Mouse (Mus musculus): ENCODE measurements around the gene L3hypdh. TPM values are rescaled to one million over a fixed set of nuclear protein-coding genes. Genes with fewer than 3 reads are reported as not detected.

Gene L3hypdh
- polyA plus RNA-seq, 1 experiment = 1.7 TPM

DNA sequence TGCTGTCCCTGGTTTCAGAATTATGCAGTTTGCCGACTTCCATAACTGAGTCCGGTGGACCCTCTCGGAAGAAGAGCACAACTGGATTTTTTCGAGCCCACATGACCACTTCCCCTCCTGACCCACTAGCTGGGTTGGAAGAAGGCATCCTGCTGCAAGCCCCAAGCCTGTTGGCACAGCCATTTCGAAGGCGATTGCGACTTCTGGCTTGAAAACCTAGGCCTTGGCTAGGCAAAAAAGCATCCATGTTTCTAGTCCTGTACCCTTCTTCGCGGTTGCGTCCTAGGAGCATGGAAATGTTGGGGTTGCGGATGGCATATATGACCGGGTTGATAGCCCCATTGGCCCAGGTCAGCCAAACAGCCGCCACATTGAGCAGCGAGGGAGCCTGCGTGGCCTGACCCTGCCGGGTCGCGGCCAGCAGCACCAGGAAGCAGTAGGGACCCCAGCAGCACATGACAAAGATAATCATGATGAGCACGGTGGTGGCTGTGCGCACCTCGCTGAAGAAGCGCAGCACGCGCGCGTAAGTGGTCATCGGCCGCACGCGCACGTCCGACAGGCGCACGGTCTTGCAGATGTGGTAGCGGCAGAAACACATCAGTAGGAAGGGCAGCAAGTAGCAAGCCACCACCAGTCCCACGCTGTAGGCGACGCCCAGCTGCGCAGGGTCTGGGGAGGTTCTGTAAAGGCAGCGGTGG lies 15.5 kb downstream of the L3hypdh start:
- H3K79me2 ChIP-seq (ENCODE audit: control insufficient read depth, insufficient read depth) = no peaks in the 10 kb centered on the region
- peak overlapping the region; percentile 90 for H3K4me2 ChIP-seq (ENCODE audit: low read depth)
- peak overlapping the region; percentile 15 for H3K4me3 ChIP-seq
- no peaks in the 10 kb centered on the region for H3K36me3 ChIP-seq (ENCODE audit: control insufficient read depth, insufficient read depth)
- H3K27me3 ChIP-seq (ENCODE audit: control insufficient read depth, insufficient read depth, insufficient read length) = peaks cover 9% of the 10 kb centered on the region
- H3ac ChIP-seq (ENCODE audit: control insufficient read depth, insufficient read length) = peak overlapping the region; percentile 10
- TF ChIP-seq MYOG (IDR thresholded peaks at IDR 0.05; ENCODE audit: control insufficient read depth in 1 of 3, insufficient read depth in 1 of 3, insufficient read length in 2 of 3, low read depth in 2 of 3) (no peak), MAX (IDR thresholded peaks at IDR 0.05; ENCODE audit: low read depth) (no peak), E2F4 (IDR thresholded peaks at IDR 0.05; ENCODE audit: insufficient read depth) (no peak), POLR2AphosphoS2 (IDR thresholded peaks at IDR 0.05; ENCODE audit: insufficient read length, low read depth) (no peak), MYOD1 (IDR thresholded peaks at IDR 0.05; ENCODE audit: control insufficient read depth in 1 of 3, insufficient read length in 2 of 3, low read depth in 2 of 3) (no peak), TCF12 (IDR thresholded peaks at IDR 0.05; ENCODE audit: insufficient read depth, poor library complexity, severe bottlenecking) (no peak), TCF3 (IDR thresholded peaks at IDR 0.05; ENCODE audit: insufficient read length, low read depth) (no peak), CEBPB (IDR thresholded peaks at IDR 0.05; ENCODE audit: insufficient read depth, poor library complexity, severe bottlenecking) (no peak), USF1 (IDR thresholded peaks at IDR 0.05; ENCODE audit: low read depth) (no peak), SRF (IDR thresholded peaks at IDR 0.05; ENCODE audit: control insufficient read depth, insufficient read length, low read depth) (no peak), POLR2A (IDR thresholded peaks at IDR 0.05; ENCODE audit: insufficient read length, low read depth) (no peak), REST (IDR thresholded peaks at IDR 0.05; ENCODE audit: insufficient read depth, insufficient read length) (no peak)

DNA sequence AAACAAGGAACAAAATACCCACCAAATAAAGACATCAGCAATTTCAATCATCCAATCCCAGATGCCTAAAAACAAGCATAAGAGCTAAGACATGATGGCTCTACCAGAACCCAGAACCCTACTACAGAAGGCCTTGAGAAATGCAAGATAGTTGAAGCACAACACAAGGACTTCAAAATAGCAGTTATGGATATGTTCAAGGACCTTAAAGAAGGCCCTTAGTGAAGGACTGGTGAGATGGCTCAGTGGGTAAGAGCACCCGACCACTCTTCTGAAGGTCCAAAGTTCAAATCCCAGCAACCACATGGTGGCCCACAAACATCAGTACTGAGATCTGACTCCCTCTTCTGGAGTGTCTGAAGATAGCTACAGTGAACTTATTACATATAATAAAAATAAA lies 27.5 kb downstream of the L3hypdh start:
- Histone ChIP-seq H3ac (ENCODE audit: control insufficient read depth, insufficient read length) (no peak overlapping the region), H3K79me2 (ENCODE audit: control insufficient read depth, insufficient read depth) (no peaks in the 10 kb centered on the region), H3K36me3 (ENCODE audit: control insufficient read depth, insufficient read depth) (no peaks in the 10 kb centered on the region), H3K27me3 (ENCODE audit: control insufficient read depth, insufficient read depth, insufficient read length) (peaks cover 21% of the 10 kb centered on the region), H3K4me3 (no peak overlapping the region), H3K4me2 (ENCODE audit: low read depth) (no peak overlapping the region)
- TF ChIP-seq POLR2AphosphoS2 (IDR thresholded peaks at IDR 0.05; ENCODE audit: insufficient read length, low read depth) (no peak), TCF12 (IDR thresholded peaks at IDR 0.05; ENCODE audit: insufficient read depth, poor library complexity, severe bottlenecking) (no peak)

DNA sequence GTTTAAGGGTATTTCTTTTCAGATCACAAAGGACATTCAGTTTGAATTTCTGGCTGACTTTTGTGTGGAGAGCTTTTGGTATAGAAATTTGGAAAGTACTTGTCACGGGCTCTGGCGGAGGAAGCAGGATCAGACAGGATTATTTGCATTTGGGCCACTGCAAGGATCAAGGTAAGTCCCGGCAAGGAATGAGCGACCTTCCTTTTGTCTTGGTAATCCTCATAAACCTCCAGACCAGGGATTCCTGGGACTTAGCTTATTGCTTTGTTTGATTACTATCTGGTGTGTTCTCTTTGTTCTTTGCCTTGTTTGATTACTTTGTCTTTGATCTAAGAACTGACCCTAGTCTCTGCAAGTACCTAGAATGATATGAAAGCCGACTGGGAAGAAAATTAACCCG lies 31.4 kb downstream of the L3hypdh start:
- Histone ChIP-seq H3K4me2 (ENCODE audit: low read depth) (no peak overlapping the region), H3K27me3 (ENCODE audit: control insufficient read depth, insufficient read depth, insufficient read length) (peaks cover 11% of the 10 kb centered on the region), H3K4me3 (no peak overlapping the region), H3K79me2 (ENCODE audit: control insufficient read depth, insufficient read depth) (no peaks in the 10 kb centered on the region), H3ac (ENCODE audit: control insufficient read depth, insufficient read length) (no peak overlapping the region), H3K36me3 (ENCODE audit: control insufficient read depth, insufficient read depth) (no peaks in the 10 kb centered on the region)
- TF ChIP-seq TCF12 (IDR thresholded peaks at IDR 0.05; ENCODE audit: insufficient read depth, poor library complexity, severe bottlenecking) (no peak), REST (IDR thresholded peaks at IDR 0.05; ENCODE audit: insufficient read depth, insufficient read length) (no peak), SRF (IDR thresholded peaks at IDR 0.05; ENCODE audit: control insufficient read depth, insufficient read length, low read depth) (no peak), POLR2AphosphoS2 (IDR thresholded peaks at IDR 0.05; ENCODE audit: insufficient read length, low read depth) (no peak), MAX (IDR thresholded peaks at IDR 0.05; ENCODE audit: low read depth) (no peak), TCF3 (IDR thresholded peaks at IDR 0.05; ENCODE audit: insufficient read length, low read depth) (no peak), CEBPB (IDR thresholded peaks at IDR 0.05; ENCODE audit: insufficient read depth, poor library complexity, severe bottlenecking) (no peak), E2F4 (IDR thresholded peaks at IDR 0.05; ENCODE audit: insufficient read depth) (no peak), MYOD1 (IDR thresholded peaks at IDR 0.05; ENCODE audit: control insufficient read depth in 1 of 3, insufficient read length in 2 of 3, low read depth in 2 of 3) (no peak), USF1 (IDR thresholded peaks at IDR 0.05; ENCODE audit: low read depth) (no peak), MYOG (IDR thresholded peaks at IDR 0.05; ENCODE audit: control insufficient read depth in 1 of 3, insufficient read depth in 1 of 3, insufficient read length in 2 of 3, low read depth in 2 of 3) (no peak), POLR2A (IDR thresholded peaks at IDR 0.05; ENCODE audit: insufficient read length, low read depth) (no peak)

DNA sequence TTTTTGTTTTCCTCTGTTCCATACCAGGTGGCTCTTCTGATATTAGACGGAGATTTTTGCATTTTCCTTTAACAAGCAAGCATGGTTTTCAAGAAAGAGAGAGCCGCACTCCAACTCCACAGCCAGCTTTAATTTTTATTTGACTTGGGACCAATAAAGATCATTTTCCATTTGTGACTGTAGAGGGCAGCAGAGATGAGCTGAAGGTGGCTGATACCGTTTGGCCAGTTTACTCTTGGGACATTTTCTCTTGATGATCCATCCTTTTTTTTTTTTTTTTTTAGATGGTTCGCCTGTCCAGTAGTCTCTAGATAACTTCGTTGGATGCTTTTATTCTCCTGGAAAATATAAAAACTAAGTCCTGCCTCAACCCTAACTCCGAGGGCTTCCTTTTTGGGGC lies 31.9 kb downstream of the L3hypdh start:
- Histone ChIP-seq H3K4me3 (no peak overlapping the region), H3K4me2 (ENCODE audit: low read depth) (no peak overlapping the region), H3ac (ENCODE audit: control insufficient read depth, insufficient read length) (no peak overlapping the region), H3K27me3 (ENCODE audit: control insufficient read depth, insufficient read depth, insufficient read length) (peaks cover 11% of the 10 kb centered on the region), H3K36me3 (ENCODE audit: control insufficient read depth, insufficient read depth) (no peaks in the 10 kb centered on the region), H3K79me2 (ENCODE audit: control insufficient read depth, insufficient read depth) (no peaks in the 10 kb centered on the region)
- no peak for TF ChIP-seq POLR2A (IDR thresholded peaks at IDR 0.05; ENCODE audit: insufficient read length, low read depth)
- no peak for TF ChIP-seq MYOD1 (IDR thresholded peaks at IDR 0.05; ENCODE audit: control insufficient read depth in 1 of 3, insufficient read length in 2 of 3, low read depth in 2 of 3)
- no peak for TF ChIP-seq MAX (IDR thresholded peaks at IDR 0.05; ENCODE audit: low read depth)
- TF ChIP-seq TCF12 (IDR thresholded peaks at IDR 0.05; ENCODE audit: insufficient read depth, poor library complexity, severe bottlenecking) = no peak
- no peak for TF ChIP-seq E2F4 (IDR thresholded peaks at IDR 0.05; ENCODE audit: insufficient read depth)
- TF ChIP-seq REST (IDR thresholded peaks at IDR 0.05; ENCODE audit: insufficient read depth, insufficient read length) = no peak
- TF ChIP-seq CEBPB (IDR thresholded peaks at IDR 0.05; ENCODE audit: insufficient read depth, poor library complexity, severe bottlenecking) = no peak
- TF ChIP-seq POLR2AphosphoS2 (IDR thresholded peaks at IDR 0.05; ENCODE audit: insufficient read length, low read depth) = no peak
- no peak for TF ChIP-seq MYOG (IDR thresholded peaks at IDR 0.05; ENCODE audit: control insufficient read depth in 1 of 3, insufficient read depth in 1 of 3, insufficient read length in 2 of 3, low read depth in 2 of 3)
- no peak for TF ChIP-seq USF1 (IDR thresholded peaks at IDR 0.05; ENCODE audit: low read depth)
- TF ChIP-seq SRF (IDR thresholded peaks at IDR 0.05; ENCODE audit: control insufficient read depth, insufficient read length, low read depth) = no peak

DNA sequence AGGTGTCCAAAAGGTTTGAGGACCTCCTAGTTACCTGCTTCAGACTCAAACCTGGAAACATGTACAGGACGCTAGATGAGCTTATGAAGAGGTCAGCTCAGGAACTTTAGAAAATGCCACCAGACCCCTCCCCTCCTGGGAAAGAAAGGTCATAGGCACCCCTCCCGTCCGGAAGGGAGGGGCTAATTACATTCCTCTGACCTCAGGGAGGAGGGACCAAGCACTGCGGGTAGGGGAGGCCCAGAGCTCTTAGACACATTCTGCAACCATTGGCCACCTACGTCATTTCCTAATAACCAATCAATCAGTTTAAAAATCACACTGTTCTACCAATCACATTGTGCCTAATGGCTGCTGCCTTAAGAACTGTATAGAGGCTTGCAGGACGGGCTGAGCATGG lies 32.7 kb downstream of the L3hypdh start:
- no peaks in the 10 kb centered on the region for H3K36me3 ChIP-seq (ENCODE audit: control insufficient read depth, insufficient read depth)
- no peak overlapping the region for H3K4me2 ChIP-seq (ENCODE audit: low read depth)
- no peaks in the 10 kb centered on the region for H3K79me2 ChIP-seq (ENCODE audit: control insufficient read depth, insufficient read depth)
- TF ChIP-seq REST (IDR thresholded peaks at IDR 0.05; ENCODE audit: insufficient read depth, insufficient read length) = no peak
- TF ChIP-seq MAX (IDR thresholded peaks at IDR 0.05; ENCODE audit: low read depth) = no peak
- no peak for TF ChIP-seq USF1 (IDR thresholded peaks at IDR 0.05; ENCODE audit: low read depth)
- H3K4me3 ChIP-seq = no peak overlapping the region
- no peak overlapping the region for H3ac ChIP-seq (ENCODE audit: control insufficient read depth, insufficient read length)
- peaks cover 11% of the 10 kb centered on the region for H3K27me3 ChIP-seq (ENCODE audit: control insufficient read depth, insufficient read depth, insufficient read length)

All from myocyte (in vitro differentiated cells).